Mouse (Mus musculus) lung, adult 18-20 months (tissue): Measurements from ENCODE around the gene Faap24.

Source experiments
- DNase-seq, 2 experiments: peaks; one replicate each; pipeline ENCODE4 v3.0.0; 2022; ENCODE audit warnings: mixed read lengths in 2 of 2

Faap24 gene

GRCm38 (mm10) chr7:35396542-35397168 is at the start of gene Faap24, which contains the start of gene Cep89:
Faap24 (minus strand) TSS chr7:35396836.
Cep89 (plus strand) TSS chr7:35397035.
- peak; percentile 95 to 96 for DNase-seq

- no peak for DNase-seq
Observed at GRCm38 (mm10) chr7:35435266-35435665, 38.6 kb upstream of the Faap24 start.

- DNase-seq: no peak
Observed at GRCm38 (mm10) chr7:35428146-35428545, 31.5 kb upstream of the Faap24 start.

GRCm38 (mm10) chr7:35423071-35423470 is 26.4 kb upstream of the Faap24 start:
- DNase-seq: no peak

- no peak for DNase-seq
Observed at GRCm38 (mm10) chr7:35416654-35416948, 20.0 kb upstream of the Faap24 start.

- DNase-seq: no peak
Observed at GRCm38 (mm10) chr7:35415801-35416653, 19.4 kb upstream of the Faap24 start.

- no peak for DNase-seq
Observed at GRCm38 (mm10) chr7:35415226-35415625, 18.6 kb upstream of the Faap24 start.

- no peak for DNase-seq
Observed at GRCm38 (mm10) chr7:35401169-35401568, 4.5 kb upstream of the Faap24 start.

GRCm38 (mm10) chr7:35395734-35396456 is 741 bp downstream of the Faap24 start:
- no peak for DNase-seq

GRCm38 (mm10) chr7:35392935-35393334 is 3.7 kb downstream of the Faap24 start:
- peak in 1 of 2 experiments; percentile 54 for DNase-seq

GRCm38 (mm10) chr7:35388694-35389093 is 7.9 kb downstream of the Faap24 start:
- DNase-seq: no peak

- peak; percentile 85 to 92 for DNase-seq
Observed at GRCm38 (mm10) chr7:35386525-35386952, 10.1 kb downstream of the Faap24 start.

- peak in 1 of 2 experiments; percentile 23 for DNase-seq
Observed at GRCm38 (mm10) chr7:35382706-35383353, 13.8 kb downstream of the Faap24 start.

- DNase-seq: no peak
Observed at GRCm38 (mm10) chr7:35381861-35382260, 14.8 kb downstream of the Faap24 start.

- peak; percentile 20 to 28 for DNase-seq
Observed at GRCm38 (mm10) chr7:35380351-35380750, 16.3 kb downstream of the Faap24 start.

- no peak for DNase-seq
Observed at GRCm38 (mm10) chr7:35379492-35380119, 17.0 kb downstream of the Faap24 start.

- no peak for DNase-seq
Observed at GRCm38 (mm10) chr7:35376623-35377022, 20.0 kb downstream of the Faap24 start.

GRCm38 (mm10) chr7:35374265-35374664 is 22.4 kb downstream of the Faap24 start:
- no peak for DNase-seq

GRCm38 (mm10) chr7:35373146-35373989 is 23.3 kb downstream of the Faap24 start:
- peak in 1 of 2 experiments; percentile 42 for DNase-seq

GRCm38 (mm10) chr7:35372483-35373017 is 24.1 kb downstream of the Faap24 start:
- no peak for DNase-seq

- DNase-seq: no peak
Observed at GRCm38 (mm10) chr7:35371096-35371495, 25.5 kb downstream of the Faap24 start.
